Mouse (Mus musculus): ENCODE measurements around the gene Ano1. TPM values are rescaled to one million over a fixed set of nuclear protein-coding genes. Genes with fewer than 3 reads are reported as not detected.

Ano1 gene
- total and polyA plus RNA-seq, 3 experiments: 0.04 TPM; not detected in 2

GRCm38 (mm10) chr7:144752919-144753656 is 1.3 kb upstream of the Ano1 start:
- H3K36me3 ChIP-seq (ENCODE audit: control insufficient read depth in 1 of 2, insufficient read depth in 2 of 2, low read length in 2 of 2): no peaks in the 10 kb centered on the region
- no peak overlapping the region for H3K9ac ChIP-seq (ENCODE audit: control insufficient read depth, low read depth, low read length, poor library complexity, severe bottlenecking)
- H3K79me2 ChIP-seq (ENCODE audit: control insufficient read depth, insufficient read depth, low read length, poor library complexity): no peaks in the 10 kb centered on the region
- H3K4me3 ChIP-seq (ENCODE audit: control insufficient read depth in 1 of 2, insufficient read depth in 1 of 2, low read depth in 2 of 2, low read length in 2 of 2): no peak overlapping the region
- TF ChIP-seq BHLHE40 (IDR thresholded peaks at IDR 0.05; ENCODE audit: borderline replicate concordance, low read depth, low read length): no peak
- no peak for TF ChIP-seq USF2 (IDR thresholded peaks at IDR 0.05; ENCODE audit: borderline replicate concordance in 1 of 2, insufficient read depth in 1 of 2, low read depth in 1 of 2, low read length in 2 of 2)
- no peak for TF ChIP-seq TCF12 (IDR thresholded peaks at IDR 0.05; ENCODE audit: low read depth, low read length)
- TF ChIP-seq POLR2AphosphoS5 (IDR thresholded peaks at IDR 0.05; ENCODE audit: borderline replicate concordance, low read depth, low read length): no peak
- TF ChIP-seq ELF1 (IDR thresholded peaks at IDR 0.05; ENCODE audit: low read depth, low read length): no peak
- no peak overlapping the region for H3K27ac ChIP-seq (ENCODE audit: control insufficient read depth, low read depth, low read length)
- H3K4me1 ChIP-seq (ENCODE audit: control insufficient read depth in 1 of 2, insufficient read depth in 2 of 2, low read length in 2 of 2): peaks cover 0 to 3% of the 10 kb centered on the region in 2 experiments; a peak in 1 of 4 replicates
- DNase-seq (ENCODE audit: low read depth, low spot score): no peak
- H3K9me3 ChIP-seq (replicated peaks; ENCODE audit: insufficient read depth, low read length): no peaks in the 10 kb centered on the region
- no peaks in the 10 kb centered on the region for H3K27me3 ChIP-seq (ENCODE audit: control insufficient read depth in 1 of 2, insufficient read depth in 2 of 2, low read length in 2 of 2)

- H3K27me3 ChIP-seq (ENCODE audit: control insufficient read depth in 1 of 2, insufficient read depth in 2 of 2, low read length in 2 of 2): no peaks in the 10 kb centered on the region
- H3K36me3 ChIP-seq (ENCODE audit: control insufficient read depth in 1 of 2, insufficient read depth in 2 of 2, low read length in 2 of 2): no peaks in the 10 kb centered on the region
- no peaks in the 10 kb centered on the region for H3K4me1 ChIP-seq (ENCODE audit: control insufficient read depth in 1 of 2, insufficient read depth in 2 of 2, low read length in 2 of 2)
- DNase-seq (ENCODE audit: low read depth, low spot score): no peak
- no peak overlapping the region for H3K4me3 ChIP-seq (ENCODE audit: control insufficient read depth in 1 of 2, insufficient read depth in 1 of 2, low read depth in 2 of 2, low read length in 2 of 2)
- H3K79me2 ChIP-seq (ENCODE audit: control insufficient read depth, insufficient read depth, low read length, poor library complexity): no peaks in the 10 kb centered on the region
- H3K9me3 ChIP-seq (replicated peaks; ENCODE audit: insufficient read depth, low read length): no peaks in the 10 kb centered on the region
- H3K9ac ChIP-seq (ENCODE audit: control insufficient read depth, low read depth, low read length, poor library complexity, severe bottlenecking): no peak overlapping the region
- no peak for TF ChIP-seq ZNF384 (IDR thresholded peaks at IDR 0.05; ENCODE audit: low read depth, low read length)
- TF ChIP-seq CHD1 (IDR thresholded peaks at IDR 0.05; ENCODE audit: low read depth, low read length): no peak
- no peak for TF ChIP-seq POLR2A (IDR thresholded peaks at IDR 0.05; ENCODE audit: control insufficient read depth in 1 of 2, insufficient read depth in 1 of 2, low read depth in 1 of 2, low read length in 2 of 2, poor library complexity in 1 of 2)
- TF ChIP-seq MXI1 (IDR thresholded peaks at IDR 0.05; ENCODE audit: low read depth, low read length): no peak
- no peak for TF ChIP-seq ETS1 (IDR thresholded peaks at IDR 0.05; ENCODE audit: low read depth, low read length)
- TF ChIP-seq JUND (IDR thresholded peaks at IDR 0.05; ENCODE audit: low read depth, low read length): no peak
- no peak for TF ChIP-seq NRF1 (IDR thresholded peaks at IDR 0.05; ENCODE audit: insufficient read depth, low read depth, low read length, poor library complexity, severe bottlenecking)
- H3K27ac ChIP-seq (ENCODE audit: control insufficient read depth, low read depth, low read length): no peak overlapping the region
Measured at GRCm38 (mm10) chr7:144747756-144748155, 4.0 kb downstream of the Ano1 start.

DNA sequence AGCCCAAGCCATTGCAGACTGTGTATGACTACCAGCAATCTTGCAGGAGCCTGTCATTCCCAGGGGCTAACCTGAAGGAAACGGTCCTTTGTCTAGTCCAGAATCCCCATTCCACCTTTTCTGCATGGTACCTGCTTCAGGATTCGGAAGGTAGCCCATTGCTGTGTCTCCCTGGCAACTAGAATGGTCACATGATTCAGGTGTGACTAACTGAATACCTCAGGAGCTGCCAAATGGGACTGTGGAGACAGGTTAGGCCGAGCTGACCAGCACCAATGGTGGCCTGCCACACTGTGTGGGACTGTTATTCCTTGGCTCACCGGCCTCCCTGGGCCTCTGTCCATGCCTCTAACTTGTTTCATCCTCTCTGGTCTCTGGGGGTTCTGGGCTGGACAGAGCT is 5.3 kb downstream of the Ano1 start:
- no peak overlapping the region for H3K27ac ChIP-seq (ENCODE audit: control insufficient read depth, low read depth, low read length)
- DNase-seq (ENCODE audit: low read depth, low spot score): no peak
- no peaks in the 10 kb centered on the region for H3K79me2 ChIP-seq (ENCODE audit: control insufficient read depth, insufficient read depth, low read length, poor library complexity)
- TF ChIP-seq ETS1 (IDR thresholded peaks at IDR 0.05; ENCODE audit: low read depth, low read length) (no peak), TAL1 (IDR thresholded peaks at IDR 0.05; ENCODE audit: low read length) (no peak), ZNF384 (IDR thresholded peaks at IDR 0.05; ENCODE audit: low read depth, low read length) (no peak), USF2 (IDR thresholded peaks at IDR 0.05; ENCODE audit: borderline replicate concordance in 1 of 2, insufficient read depth in 1 of 2, low read depth in 1 of 2, low read length in 2 of 2) (no peak), MAZ (IDR thresholded peaks at IDR 0.05; ENCODE audit: low read depth, low read length) (no peak)
- no peaks in the 10 kb centered on the region for H3K27me3 ChIP-seq (ENCODE audit: control insufficient read depth in 1 of 2, insufficient read depth in 2 of 2, low read length in 2 of 2)
- H3K4me1 ChIP-seq (ENCODE audit: control insufficient read depth in 1 of 2, insufficient read depth in 2 of 2, low read length in 2 of 2): no peaks in the 10 kb centered on the region
- no peaks in the 10 kb centered on the region for H3K36me3 ChIP-seq (ENCODE audit: control insufficient read depth in 1 of 2, insufficient read depth in 2 of 2, low read length in 2 of 2)
- no peak overlapping the region for H3K4me3 ChIP-seq (ENCODE audit: control insufficient read depth in 1 of 2, insufficient read depth in 1 of 2, low read depth in 2 of 2, low read length in 2 of 2)
- H3K9me3 ChIP-seq (replicated peaks; ENCODE audit: insufficient read depth, low read length): no peaks in the 10 kb centered on the region
- no peak overlapping the region for H3K9ac ChIP-seq (ENCODE audit: control insufficient read depth, low read depth, low read length, poor library complexity, severe bottlenecking)
